Mouse (Mus musculus) midbrain, embryonic 10.5 days (tissue): Measurements from ENCODE around the gene AC109138.7. TPM values are rescaled to one million over a fixed set of nuclear protein-coding genes. Genes with fewer than 3 reads are reported as not detected.

ENCODE experiments used
- DNase-seq: peaks from one replicate; pipeline ENCODE4 v3.0.0-alpha.2; 2017; ENCODE audit warnings: low spot score
- H3K27ac ChIP-seq: fragments of 300-500 bp; sonication (generic); replicated peaks from 2 replicates; pipeline ENCODE4 v1.5.1; 2016; ENCODE audit warnings: mild to moderate bottlenecking
- H3K27me3 ChIP-seq: fragments of 300-500 bp; sonication (generic); 2 replicates; pipeline ENCODE4 v1.6.1; 2016; ENCODE audit warnings: low read depth, mild to moderate bottlenecking; ENCODE audit not compliant: poor library complexity, severe bottlenecking
- H3K36me3 ChIP-seq: fragments of 300-500 bp; sonication (generic); 2 replicates; pipeline ENCODE4 v1.6.1; 2016; ENCODE audit warnings: mild to moderate bottlenecking, moderate library complexity
- H3K4me1 ChIP-seq: fragments of 300-500 bp; sonication (generic); 2 replicates; pipeline ENCODE4 v1.6.1; 2016
- H3K4me3 ChIP-seq: fragments of 300-500 bp; sonication (generic); 2 replicates; pipeline ENCODE4 v1.5.1; 2016; ENCODE audit warnings: mild to moderate bottlenecking, moderate library complexity
- H3K9me3 ChIP-seq: fragments of 300-500 bp; sonication (generic); replicated peaks from 2 replicates; pipeline ENCODE4 v1.6.1; 2016; ENCODE audit warnings: mild to moderate bottlenecking
- WGBS: fragments of 180-500 bp; shearing (Covaris S2); methylation state at CpG from one replicate; pipeline ENCODE4 v1.1.7; 2016; 5-methylcytosine and 5-hydroxymethylcytosine counted together
- polyA plus RNA-seq: library from polyadenylated mRNA; unstranded; fragments of >200 nt; fragmentation: Nextera tagmentation; extraction: Ambion mirVana; gene quantifications from 2 replicates; pipeline ENCODE4 v1.2.1, GENCODE M21; 2016

The AC109138.7 gene
- polyA plus RNA-seq, 1 experiment from 2014 or later: not detected

GRCm38 (mm10) chr19:4214771-4215450, 754 bp downstream of the AC109138.7 start:
- 0% methylated on average over 63 of the region's 81 CpGs for WGBS
- peak overlapping the region; percentile 83 for H3K27ac ChIP-seq
- H3K36me3 ChIP-seq: no peaks in the 10 kb centered on the region
- DNase-seq: peak; percentile 69
- H3K9me3 ChIP-seq: no peaks in the 10 kb centered on the region
- H3K4me3 ChIP-seq: peak overlapping the region; percentile 71
- peaks cover 68% of the 10 kb centered on the region for H3K4me1 ChIP-seq
- peaks cover 94% of the 10 kb centered on the region for H3K27me3 ChIP-seq

GRCm38 (mm10) chr19:4215451-4215840, 1.3 kb downstream of the AC109138.7 start:
- Histone ChIP-seq H3K9me3 (no peaks in the 10 kb centered on the region), H3K36me3 (no peaks in the 10 kb centered on the region), H3K27me3 (peaks cover 94% of the 10 kb centered on the region), H3K4me3 (peak overlapping the region; percentile 71), H3K4me1 (peaks cover 70% of the 10 kb centered on the region), H3K27ac (peak overlapping the region; percentile 83)
- WGBS: 4% methylated on average over 17 of the region's 21 CpGs
- no peak for DNase-seq

- H3K27ac ChIP-seq: no peak overlapping the region
- peaks cover 74% of the 10 kb centered on the region for H3K4me1 ChIP-seq
- H3K4me3 ChIP-seq: peak overlapping the region; percentile 71; the same call in 1 of the 2 replicates
- no peaks in the 10 kb centered on the region for H3K9me3 ChIP-seq
- no peaks in the 10 kb centered on the region for H3K36me3 ChIP-seq
- 22% methylated on average over 14 of the region's 14 CpGs for WGBS
- H3K27me3 ChIP-seq: peaks cover 94% of the 10 kb centered on the region
- DNase-seq: peak; percentile 56
Observed at GRCm38 (mm10) chr19:4216041-4216685, 2.0 kb downstream of the AC109138.7 start.

GRCm38 (mm10) chr19:4217140-4217539, 3.0 kb downstream of the AC109138.7 start:
- peaks cover 69% of the 10 kb centered on the region for H3K4me1 ChIP-seq
- no peaks in the 10 kb centered on the region for H3K9me3 ChIP-seq
- H3K4me3 ChIP-seq: no peak overlapping the region
- peaks cover 94% of the 10 kb centered on the region for H3K27me3 ChIP-seq
- WGBS: 10% methylated on average over 5 of the region's 5 CpGs
- no peak overlapping the region for H3K27ac ChIP-seq
- DNase-seq: no peak
- no peaks in the 10 kb centered on the region for H3K36me3 ChIP-seq

GRCm38 (mm10) chr19:4217855-4218254, 3.7 kb downstream of the AC109138.7 start:
- Histone ChIP-seq H3K27ac (no peak overlapping the region), H3K36me3 (no peaks in the 10 kb centered on the region), H3K27me3 (peaks cover 88% of the 10 kb centered on the region), H3K9me3 (no peaks in the 10 kb centered on the region), H3K4me3 (no peak overlapping the region), H3K4me1 (peaks cover 65% of the 10 kb centered on the region)
- DNase-seq: no peak
- WGBS: 53% methylated on average over 3 of the region's 3 CpGs

GRCm38 (mm10) chr19:4218293-4218692, 4.1 kb downstream of the AC109138.7 start:
- Histone ChIP-seq H3K9me3 (no peaks in the 10 kb centered on the region), H3K4me1 (peaks cover 61% of the 10 kb centered on the region), H3K27me3 (peaks cover 84% of the 10 kb centered on the region), H3K27ac (no peak overlapping the region), H3K36me3 (no peaks in the 10 kb centered on the region), H3K4me3 (no peak overlapping the region)
- no peak for DNase-seq
- 86% methylated on average over 9 of the region's 11 CpGs for WGBS

- Histone ChIP-seq H3K36me3 (no peaks in the 10 kb centered on the region), H3K4me1 (peaks cover 56% of the 10 kb centered on the region), H3K27ac (no peak overlapping the region), H3K4me3 (no peak overlapping the region), H3K9me3 (no peaks in the 10 kb centered on the region), H3K27me3 (peaks cover 79% of the 10 kb centered on the region)
- no peak for DNase-seq
- 71% methylated on average over 1 of the region's 1 CpGs for WGBS
Observed at GRCm38 (mm10) chr19:4218784-4219183, 4.6 kb downstream of the AC109138.7 start.

- Histone ChIP-seq H3K27me3 (peaks cover 67% of the 10 kb centered on the region), H3K4me3 (no peak overlapping the region), H3K27ac (no peak overlapping the region), H3K9me3 (no peaks in the 10 kb centered on the region), H3K36me3 (no peaks in the 10 kb centered on the region), H3K4me1 (peaks cover 44% of the 10 kb centered on the region)
- no peak for DNase-seq
- WGBS: 88% methylated on average over 6 of the region's 6 CpGs
Observed at GRCm38 (mm10) chr19:4219943-4220342, 5.8 kb downstream of the AC109138.7 start.

GRCm38 (mm10) chr19:4220416-4220815, 6.3 kb downstream of the AC109138.7 start:
- no peaks in the 10 kb centered on the region for H3K9me3 ChIP-seq
- no peak for DNase-seq
- no peaks in the 10 kb centered on the region for H3K36me3 ChIP-seq
- WGBS: 71% methylated on average over 4 of the region's 4 CpGs
- peaks cover 39% of the 10 kb centered on the region for H3K4me1 ChIP-seq
- H3K27ac ChIP-seq: no peak overlapping the region
- H3K4me3 ChIP-seq: no peak overlapping the region
- H3K27me3 ChIP-seq: peaks cover 62% of the 10 kb centered on the region

GRCm38 (mm10) chr19:4220957-4221743, 7.0 kb downstream of the AC109138.7 start:
- Histone ChIP-seq H3K27me3 (peaks cover 55% of the 10 kb centered on the region), H3K9me3 (no peaks in the 10 kb centered on the region), H3K4me3 (no peak overlapping the region), H3K36me3 (no peaks in the 10 kb centered on the region), H3K4me1 (peaks cover 33% of the 10 kb centered on the region), H3K27ac (no peak overlapping the region)
- WGBS: 53% methylated on average over 14 of the region's 14 CpGs
- no peak for DNase-seq

GRCm38 (mm10) chr19:4222165-4222564, 8.0 kb downstream of the AC109138.7 start:
- Histone ChIP-seq H3K4me3 (no peak overlapping the region), H3K9me3 (no peaks in the 10 kb centered on the region), H3K27ac (no peak overlapping the region), H3K4me1 (peaks cover 24% of the 10 kb centered on the region), H3K36me3 (no peaks in the 10 kb centered on the region), H3K27me3 (peaks cover 50% of the 10 kb centered on the region)
- WGBS: 88% methylated on average over 11 of the region's 11 CpGs
- no peak for DNase-seq

GRCm38 (mm10) chr19:4226779-4227178, 12.6 kb downstream of the AC109138.7 start:
- DNase-seq: no peak
- 86% methylated on average over 7 of the region's 7 CpGs for WGBS

GRCm38 (mm10) chr19:4227446-4227845, 13.3 kb downstream of the AC109138.7 start:
- H3K4me1 ChIP-seq: peaks cover 17% of the 10 kb centered on the region
- WGBS: 79% methylated on average over 5 of the region's 5 CpGs

More at GRCm38 (mm10) chr19:4226779-4227178, 12.6 kb downstream of the AC109138.7 start:
- Histone ChIP-seq H3K4me3 (no peak overlapping the region), H3K36me3 (no peaks in the 10 kb centered on the region), H3K4me1 (peaks cover 16% of the 10 kb centered on the region), H3K9me3 (no peaks in the 10 kb centered on the region), H3K27me3 (peaks cover 36% of the 10 kb centered on the region), H3K27ac (no peak overlapping the region)

More at GRCm38 (mm10) chr19:4227446-4227845, 13.3 kb downstream of the AC109138.7 start:
- Histone ChIP-seq H3K27ac (no peak overlapping the region), H3K27me3 (peaks cover 32% of the 10 kb centered on the region), H3K9me3 (no peaks in the 10 kb centered on the region), H3K36me3 (no peaks in the 10 kb centered on the region), H3K4me3 (no peak overlapping the region)
- no peak for DNase-seq
